Mouse (Mus musculus): Measurements from ENCODE around the gene Rngtt. TPM values are rescaled to one million over a fixed set of nuclear protein-coding genes. Genes with fewer than 3 reads are reported as not detected.

Gene Rngtt
- polyA plus RNA-seq, 1 experiment from 2014 or later = 22.6 TPM

- ATAC-seq (ENCODE audit: insufficient read depth, low FRiP score) = peak; percentile 21; the same call in 1 of the 2 replicates
These were observed 235.4 kb downstream of the Rngtt start for GRCm38 (mm10) chr4:33545577-33545879.

GRCm38 (mm10) chr4:33546278-33546677, 236.2 kb downstream of the Rngtt start:
- Histone ChIP-seq H3K36me3 (ENCODE audit: control insufficient read depth, insufficient read depth, low read length) (no peaks in the 10 kb centered on the region), H3K4me1 (ENCODE audit: control insufficient read depth, insufficient read depth, low read length) (0 out of 2 replicates have a peak, but pooled peaks cover 4% of the 10 kb centered on the region), H3K9ac (ENCODE audit: low read length) (no peak overlapping the region), H3K4me3 (replicated peaks; ENCODE audit: low read length) (no peak overlapping the region), H3K27me3 (ENCODE audit: control insufficient read depth, insufficient read depth, low read length) (no peaks in the 10 kb centered on the region), H3K4me2 (ENCODE audit: low read depth, low read length) (no peak overlapping the region), H3K9me3 (replicated peaks; ENCODE audit: control insufficient read depth, low read length) (no peaks in the 10 kb centered on the region), H3K27ac (ENCODE audit: low read length) (no peak overlapping the region)
- no peak for ATAC-seq (ENCODE audit: insufficient read depth, low FRiP score)
- WGBS = 90% methylated on average over 11 of the region's 11 CpGs

More at GRCm38 (mm10) chr4:33545577-33545879, 235.4 kb downstream of the Rngtt start:
- Histone ChIP-seq H3K27ac (ENCODE audit: low read length) (no peak overlapping the region), H3K4me2 (ENCODE audit: low read depth, low read length) (peak overlapping the region; percentile 3; the same call in 1 of the 2 replicates), H3K4me3 (replicated peaks; ENCODE audit: low read length) (no peak overlapping the region), H3K36me3 (ENCODE audit: control insufficient read depth, insufficient read depth, low read length) (no peaks in the 10 kb centered on the region), H3K9ac (ENCODE audit: low read length) (no peak overlapping the region), H3K4me1 (ENCODE audit: control insufficient read depth, insufficient read depth, low read length) (0 out of 2 replicates have a peak, but pooled peaks cover 4% of the 10 kb centered on the region), H3K27me3 (ENCODE audit: control insufficient read depth, insufficient read depth, low read length) (no peaks in the 10 kb centered on the region), H3K9me3 (replicated peaks; ENCODE audit: control insufficient read depth, low read length) (no peaks in the 10 kb centered on the region)
- 36% methylated on average over 6 of the region's 6 CpGs for WGBS

- Histone ChIP-seq H3K36me3 (ENCODE audit: control insufficient read depth, insufficient read depth, low read length) (no peaks in the 10 kb centered on the region), H3K4me1 (ENCODE audit: control insufficient read depth, insufficient read depth, low read length) (0 out of 2 replicates have a peak, but pooled peaks cover 4% of the 10 kb centered on the region), H3K27ac (ENCODE audit: low read length) (no peak overlapping the region), H3K27me3 (ENCODE audit: control insufficient read depth, insufficient read depth, low read length) (no peaks in the 10 kb centered on the region), H3K4me3 (replicated peaks; ENCODE audit: low read length) (no peak overlapping the region), H3K4me2 (ENCODE audit: low read depth, low read length) (no peak overlapping the region), H3K9ac (ENCODE audit: low read length) (no peak overlapping the region), H3K9me3 (replicated peaks; ENCODE audit: control insufficient read depth, low read length) (no peaks in the 10 kb centered on the region)
- 77% methylated on average over 8 of the region's 8 CpGs for WGBS
- no peak for ATAC-seq (ENCODE audit: insufficient read depth, low FRiP score)
These were observed 237.3 kb downstream of the Rngtt start for GRCm38 (mm10) chr4:33547315-33547929.

- no peak overlapping the region for H3K4me2 ChIP-seq (ENCODE audit: low read depth, low read length)
- no peaks in the 10 kb centered on the region for H3K9me3 ChIP-seq (replicated peaks; ENCODE audit: control insufficient read depth, low read length)
- H3K9ac ChIP-seq (ENCODE audit: low read length) = no peak overlapping the region
- 0 out of 2 replicates have a peak, but pooled peaks cover 4% of the 10 kb centered on the region for H3K4me1 ChIP-seq (ENCODE audit: control insufficient read depth, insufficient read depth, low read length)
- H3K36me3 ChIP-seq (ENCODE audit: control insufficient read depth, insufficient read depth, low read length) = no peaks in the 10 kb centered on the region
- no peak overlapping the region for H3K4me3 ChIP-seq (replicated peaks; ENCODE audit: low read length)
- H3K27me3 ChIP-seq (ENCODE audit: control insufficient read depth, insufficient read depth, low read length) = no peaks in the 10 kb centered on the region
- no peak overlapping the region for H3K27ac ChIP-seq (ENCODE audit: low read length)
- no peak; the same call in 1 of the 2 replicates for ATAC-seq (ENCODE audit: insufficient read depth, low FRiP score)
- 50% methylated on average over 5 of the region's 5 CpGs for WGBS
These were observed 239.5 kb downstream of the Rngtt start for GRCm38 (mm10) chr4:33549606-33550005.

Small RNA genes lying within 50 kb of the gene (microRNA-seq; reads per million reads assigned to microRNA genes)
- not detected for gene Mir8118

Other genes with a start within 250 kb of the Rngtt start
- 0.22 and 0.36 TPM in 2 replicates for gene Gabrr2, start 247.3 kb upstream of the Rngtt start, polyA plus RNA-seq (2015; fragmentation: Nextera tagmentation; extraction: Ambion mirVana)
- gene Gabrr1, start 177.8 kb upstream of the Rngtt start, polyA plus RNA-seq (2015; fragmentation: Nextera tagmentation; extraction: Ambion mirVana) = not detected in 2 replicates
- 0.67 and 0.96 TPM in 2 replicates for gene Pm20d2, start 120.6 kb upstream of the Rngtt start, polyA plus RNA-seq (2015; fragmentation: Nextera tagmentation; extraction: Ambion mirVana)
- gene Srsf12, start 101.3 kb upstream of the Rngtt start, polyA plus RNA-seq (2015; fragmentation: Nextera tagmentation; extraction: Ambion mirVana) = 6.6 and 8.5 TPM in 2 replicates
- 57.0 and 61.1 TPM in 2 replicates for gene Pnrc1, start 20.1 kb upstream of the Rngtt start, polyA plus RNA-seq (2015; fragmentation: Nextera tagmentation; extraction: Ambion mirVana)

Measured in stomach, embryonic 16.5 days (tissue).